Mouse (Mus musculus): ENCODE data around the gene Pde5a. TPM values are rescaled to one million over a fixed set of nuclear protein-coding genes. Genes with fewer than 3 reads are reported as not detected.

Pde5a gene
- polyA plus RNA-seq, 1 experiment from 2014 or later = 2.4 TPM

GRCm38 (mm10) chr3:122894772-122895171 lies 166.0 kb downstream of the Pde5a start, which contains the start of gene Fabp2:
Gene Fabp2 (plus strand): TSS chr3:122895072.
- ATAC-seq (ENCODE audit: insufficient number of reproducible peaks, low FRiP score) = no peak
- no peaks in the 10 kb centered on the region for H3K9me3 ChIP-seq (replicated peaks)
- H3K4me1 ChIP-seq (replicated peaks) = no peaks in the 10 kb centered on the region
- no peak within 1 kb of the TSS for H3K4me3 ChIP-seq
- no peaks in the 10 kb centered on the region for H3K27me3 ChIP-seq (replicated peaks)
- no peak within 1 kb of the TSS for H3K9ac ChIP-seq
- H3K27ac ChIP-seq (ENCODE audit: poor library complexity, severe bottlenecking) = no peak within 1 kb of the TSS
- H3K36me3 ChIP-seq = no peaks in the 10 kb centered on the region
- H3K4me2 ChIP-seq = no peak within 1 kb of the TSS
- WGBS = 86% methylated on average over 3 of the region's 3 CpGs

GRCm38 (mm10) chr3:122895189-122895731 lies 166.5 kb downstream of the Pde5a start:
- WGBS = 60% methylated on average over 11 of the region's 11 CpGs
- ATAC-seq (ENCODE audit: insufficient number of reproducible peaks, low FRiP score) = no peak
- H3K27me3 ChIP-seq (replicated peaks) = no peaks in the 10 kb centered on the region
- no peaks in the 10 kb centered on the region for H3K9me3 ChIP-seq (replicated peaks)
- no peak overlapping the region for H3K9ac ChIP-seq
- no peaks in the 10 kb centered on the region for H3K4me1 ChIP-seq (replicated peaks)
- H3K27ac ChIP-seq (ENCODE audit: poor library complexity, severe bottlenecking) = no peak overlapping the region
- no peaks in the 10 kb centered on the region for H3K36me3 ChIP-seq
- H3K4me2 ChIP-seq = no peak overlapping the region
- no peak overlapping the region for H3K4me3 ChIP-seq

- WGBS = 57% methylated on average over 6 of the region's 6 CpGs
- Histone ChIP-seq H3K27me3 (replicated peaks) (no peaks in the 10 kb centered on the region), H3K4me1 (replicated peaks) (no peaks in the 10 kb centered on the region), H3K4me3 (no peak overlapping the region), H3K27ac (ENCODE audit: poor library complexity, severe bottlenecking) (no peak overlapping the region), H3K9me3 (replicated peaks) (no peaks in the 10 kb centered on the region), H3K9ac (no peak overlapping the region), H3K4me2 (no peak overlapping the region), H3K36me3 (no peaks in the 10 kb centered on the region)
- ATAC-seq (ENCODE audit: insufficient number of reproducible peaks, low FRiP score) = no peak
Observed at GRCm38 (mm10) chr3:122898254-122898653, 169.5 kb downstream of the Pde5a start.

- Histone ChIP-seq H3K27me3 (replicated peaks) (no peaks in the 10 kb centered on the region), H3K36me3 (no peaks in the 10 kb centered on the region), H3K9me3 (replicated peaks) (peaks cover 6% of the 10 kb centered on the region; the same call in 1 of the 2 replicates), H3K4me3 (no peak overlapping the region), H3K4me2 (no peak overlapping the region), H3K9ac (no peak overlapping the region), H3K27ac (ENCODE audit: poor library complexity, severe bottlenecking) (no peak overlapping the region), H3K4me1 (replicated peaks) (no peaks in the 10 kb centered on the region)
- 39% methylated on average over 12 of the region's 12 CpGs for WGBS
- ATAC-seq (ENCODE audit: insufficient number of reproducible peaks, low FRiP score) = peak; percentile 33; the same call in 1 of the 2 replicates
Observed at GRCm38 (mm10) chr3:122903746-122904433, 175.1 kb downstream of the Pde5a start.

GRCm38 (mm10) chr3:122907841-122908240 lies 179.1 kb downstream of the Pde5a start:
- ATAC-seq (ENCODE audit: insufficient number of reproducible peaks, low FRiP score) = no peak
- H3K9ac ChIP-seq = no peak overlapping the region
- no peaks in the 10 kb centered on the region for H3K36me3 ChIP-seq
- no peak overlapping the region for H3K4me3 ChIP-seq
- H3K4me1 ChIP-seq (replicated peaks) = no peaks in the 10 kb centered on the region
- no peaks in the 10 kb centered on the region for H3K27me3 ChIP-seq (replicated peaks)
- no peak overlapping the region for H3K4me2 ChIP-seq
- WGBS = 80% methylated on average over 2 of the region's 2 CpGs
- no peak overlapping the region for H3K27ac ChIP-seq (ENCODE audit: poor library complexity, severe bottlenecking)
- peaks cover 6% of the 10 kb centered on the region; the same call in 1 of the 2 replicates for H3K9me3 ChIP-seq (replicated peaks)

Other genes with a start within 250 kb of the Pde5a start
- gene Fnbp1l, start 109.2 kb upstream of the Pde5a start, polyA plus RNA-seq (2016; fragmentation: Nextera tagmentation; extraction: Ambion mirVana) = 33.8 and 34.3 TPM in 2 replicates
- gene Fabp2, start 166.1 kb downstream of the Pde5a start, polyA plus RNA-seq (2016; fragmentation: Nextera tagmentation; extraction: Ambion mirVana) = not detected in 2 replicates
- not detected in 2 replicates for gene Gm10959, start 190.4 kb downstream of the Pde5a start, polyA plus RNA-seq (2016; fragmentation: Nextera tagmentation; extraction: Ambion mirVana)
- gene 1810037I17Rik, start 195.3 kb downstream of the Pde5a start, polyA plus RNA-seq (2016; fragmentation: Nextera tagmentation; extraction: Ambion mirVana) = 138 TPM in 2 replicates